Mouse (Mus musculus) left cerebral cortex, postnatal 4 days (tissue): ENCODE measurements around the gene Reg4. TPM values are rescaled to one million over a fixed set of nuclear protein-coding genes. Genes with fewer than 3 reads are reported as not detected.

Experiments used
- DNase-seq: peaks from one replicate; pipeline ENCODE4 v3.0.0-alpha.2; 2022
- intact Hi-C: fragments of 180-260 bp; cut with DNase I; formaldehyde crosslinking; loops from one replicate; pipeline ENCODE4 v1.15.1; 2025
- total RNA-seq, 2 experiments: library from RNA; stranded (reverse); gene quantifications; 2 replicates each; pipeline ENCODE4 v1.2.3; 2021

Reg4 gene
- total RNA-seq, 2 experiments from 2014 or later, result not detected

DNA sequence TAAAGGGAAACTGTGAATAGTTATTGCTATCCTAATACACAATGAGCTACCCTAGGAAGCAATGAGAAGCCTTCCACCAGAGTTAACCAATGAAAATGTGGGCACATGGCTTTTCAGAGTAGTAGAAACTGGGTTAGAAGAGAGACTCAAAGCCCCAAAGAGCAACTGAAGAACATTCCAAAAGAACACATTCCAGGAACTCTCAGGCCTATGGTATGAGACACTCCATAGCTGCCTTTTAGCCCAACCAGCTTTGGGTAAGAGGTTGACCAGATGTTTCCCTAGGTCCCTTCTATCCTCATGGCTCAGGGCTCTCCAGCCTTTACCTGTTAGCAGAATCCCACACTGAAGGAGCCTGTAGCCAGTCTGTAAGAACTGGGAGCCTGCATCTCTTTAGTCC is 11.5 kb downstream of the Reg4 start:
- no peak for DNase-seq
- intact Hi-C loops, result no loop called here

DNA sequence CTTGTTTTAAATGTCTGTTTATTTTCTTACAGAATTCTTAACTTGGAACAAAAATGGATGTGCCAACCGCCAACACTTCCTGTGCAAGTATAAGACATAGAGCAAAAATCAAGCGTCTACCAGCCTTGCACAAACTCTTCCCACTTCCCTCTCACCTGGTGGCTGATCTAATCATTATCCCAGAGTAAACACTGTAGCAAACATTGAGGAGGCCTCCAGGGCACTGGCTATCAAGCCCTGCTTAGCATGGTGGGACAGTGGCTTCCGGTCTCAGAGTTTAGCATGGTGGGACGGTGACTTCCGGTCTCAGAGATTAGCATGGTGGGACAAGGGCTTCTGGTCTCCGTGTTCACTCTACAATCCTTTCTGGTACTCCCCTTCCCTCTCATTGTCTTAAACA is 14.3 kb downstream of the Reg4 start:
- intact Hi-C loops, result no loop called here
- no peak for DNase-seq

DNA sequence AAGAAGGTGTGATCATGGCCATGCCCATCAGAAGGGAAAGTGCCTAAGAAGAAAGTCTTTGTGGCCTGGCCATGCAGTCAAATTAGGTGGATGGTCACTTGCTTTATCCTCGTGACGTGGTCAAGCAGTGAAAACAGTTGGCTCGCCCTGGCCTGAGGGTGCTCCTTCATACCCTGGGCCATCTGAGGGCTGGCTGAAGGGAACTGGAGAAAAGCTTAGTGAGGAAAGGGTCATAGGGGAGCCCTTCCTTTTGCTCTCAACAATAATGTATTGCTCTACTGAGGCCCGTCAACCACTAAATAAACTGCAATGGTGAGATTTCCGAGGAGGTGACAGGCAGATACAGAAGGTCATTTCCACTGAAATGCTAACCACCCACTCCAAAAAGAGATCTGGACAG is 15.3 kb downstream of the Reg4 start:
- no peak for DNase-seq
- intact Hi-C loops, result no loop called here

DNA sequence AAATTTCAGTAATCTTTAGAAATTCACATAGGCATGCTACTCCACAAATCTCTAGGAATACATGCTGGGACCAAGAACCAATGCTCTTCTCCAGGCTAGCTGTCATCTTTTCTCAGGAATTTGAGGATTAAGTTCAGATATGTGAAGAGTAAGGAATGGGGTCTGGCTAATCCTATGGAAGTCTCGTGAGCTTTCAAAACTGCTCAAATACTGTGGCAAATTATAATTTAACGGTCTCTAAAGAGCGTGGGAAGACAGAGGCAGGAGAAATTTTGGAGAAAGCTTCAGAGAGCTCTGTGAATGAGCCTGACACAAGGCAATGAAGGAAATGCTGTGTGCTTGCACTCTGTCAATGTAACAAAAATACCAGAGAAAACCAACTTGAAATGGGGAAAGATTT is 16.2 kb downstream of the Reg4 start:
- intact Hi-C loops, result no loop called here
- no peak for DNase-seq

DNA sequence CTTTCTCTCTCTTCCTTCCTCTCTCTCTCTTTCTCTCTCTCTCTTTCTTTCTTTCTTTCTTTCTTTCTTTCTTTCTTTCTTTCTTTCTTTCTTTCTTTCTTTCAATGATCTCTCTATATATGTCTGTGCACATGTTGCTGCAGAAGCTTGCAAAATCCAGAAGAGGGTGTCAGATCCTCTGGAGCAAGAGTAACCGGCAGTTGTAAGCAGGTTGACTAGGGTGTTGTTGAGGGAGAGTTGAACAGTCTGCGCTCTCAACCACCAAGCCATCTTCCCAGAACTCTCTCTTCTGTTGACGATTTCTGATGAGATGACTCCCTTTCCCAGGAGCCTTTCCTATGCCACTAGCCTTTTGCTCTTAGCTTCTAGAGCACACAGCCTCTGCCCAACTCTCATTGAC is 20.1 kb downstream of the Reg4 start:
- intact Hi-C loops, result no loop called here
- DNase-seq, result no peak

DNA sequence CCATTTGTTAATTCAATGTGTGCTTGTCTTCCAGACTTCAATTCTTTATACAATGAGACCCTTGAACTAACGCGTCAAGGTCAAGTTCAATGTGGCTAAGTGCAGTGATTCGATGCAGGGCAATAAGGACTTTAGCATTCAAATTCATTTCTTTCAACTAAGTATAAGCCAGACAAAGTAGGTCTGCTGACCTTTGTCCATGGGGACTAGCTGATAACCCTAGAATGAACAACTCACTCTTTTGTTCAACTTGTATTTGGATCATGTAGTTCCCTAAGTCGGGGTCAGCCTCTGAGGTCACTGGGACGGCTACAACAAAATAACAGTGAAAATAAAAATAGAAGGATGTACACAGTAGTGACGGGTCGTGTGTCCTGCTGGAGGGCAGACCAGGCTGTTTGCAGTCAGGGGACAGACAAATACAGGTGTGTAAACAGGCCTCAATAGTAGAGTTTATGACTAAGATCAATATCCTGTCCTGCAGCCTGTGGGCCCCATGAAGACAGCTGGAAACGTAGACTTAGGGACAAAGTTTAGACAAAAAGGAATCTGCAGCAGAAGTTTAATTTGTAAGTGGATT is 20.6 kb downstream of the Reg4 start:
- no peak for DNase-seq
- intact Hi-C loops, result no loop called here

DNA sequence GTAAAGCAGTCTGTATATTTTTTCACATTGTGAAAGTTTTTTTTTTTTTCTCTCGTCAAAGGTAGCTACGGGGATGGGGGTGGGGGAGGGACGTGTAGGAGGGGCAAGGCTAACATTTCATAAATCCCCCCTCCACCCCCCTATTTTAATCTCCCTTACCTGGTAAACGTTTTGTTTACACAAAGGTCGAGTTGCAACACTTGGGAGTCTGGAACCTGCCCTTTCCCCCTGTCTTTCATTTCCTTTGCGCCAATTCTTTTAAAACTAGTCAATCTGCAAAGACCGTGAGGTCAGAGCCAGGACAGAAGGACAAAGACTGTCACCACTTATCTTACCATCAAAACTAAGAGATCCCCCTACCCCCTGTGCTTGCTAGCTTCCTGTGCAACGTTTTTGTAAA is 23.9 kb downstream of the Reg4 start:
- DNase-seq, result no peak
- intact Hi-C loops, result no loop called here

DNA sequence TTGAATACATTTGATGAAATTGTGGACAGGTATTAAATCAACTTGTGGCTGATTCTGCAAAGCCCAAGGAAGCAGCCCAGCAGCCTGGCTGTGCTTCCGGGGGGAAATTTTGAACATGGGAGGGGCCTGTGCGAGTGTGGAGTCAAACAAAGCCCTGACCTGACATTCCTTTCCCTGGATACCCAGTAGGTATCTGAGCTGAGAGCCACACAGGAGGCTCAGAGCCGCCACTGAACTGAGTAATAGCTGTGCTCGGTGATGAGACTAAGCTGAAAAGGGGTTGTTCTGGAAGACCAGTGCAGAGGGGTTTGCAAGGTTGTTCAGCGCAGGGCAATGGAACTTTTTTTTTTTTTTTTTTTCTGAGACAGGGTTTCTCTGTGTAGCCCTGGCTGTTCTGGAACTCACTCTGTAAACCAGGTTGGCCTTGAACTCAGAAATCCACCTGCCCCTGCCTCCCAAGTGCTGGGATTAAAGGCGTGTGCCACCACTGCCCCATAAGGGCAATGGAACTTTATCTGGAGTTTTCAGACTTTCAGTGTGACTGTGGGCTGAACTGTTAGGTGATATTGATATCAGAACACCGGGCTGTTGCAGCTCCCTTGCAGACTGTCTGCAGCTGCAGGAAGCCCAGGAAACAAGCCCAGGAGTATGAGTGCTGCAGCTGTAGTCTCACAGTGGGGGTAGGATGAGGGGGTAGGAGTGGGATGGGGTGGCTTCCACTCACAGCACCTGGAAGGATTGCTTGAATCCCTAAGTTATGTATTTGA is 25.2 kb downstream of the Reg4 start:
- no peak for DNase-seq
- intact Hi-C loops, result no loop called here

DNA sequence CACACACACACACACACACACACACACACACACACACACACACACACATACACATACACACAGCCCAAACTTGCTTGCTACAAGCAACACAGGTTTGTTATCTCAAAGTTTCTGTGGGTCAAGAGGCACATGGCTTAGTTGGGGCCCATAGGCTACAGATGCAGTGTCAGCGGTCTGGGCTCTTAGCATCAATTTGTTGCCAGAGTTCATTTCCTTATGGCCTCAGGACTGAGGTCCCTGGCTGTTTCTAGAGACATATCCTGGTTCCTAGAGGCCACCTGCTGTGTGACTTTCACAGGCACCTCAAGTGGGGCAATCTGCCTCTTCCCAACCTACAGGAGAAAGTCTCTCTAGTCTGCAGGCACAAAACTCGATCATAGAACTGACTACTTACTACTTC is 27.4 kb downstream of the Reg4 start:
- DNase-seq, result no peak

DNA sequence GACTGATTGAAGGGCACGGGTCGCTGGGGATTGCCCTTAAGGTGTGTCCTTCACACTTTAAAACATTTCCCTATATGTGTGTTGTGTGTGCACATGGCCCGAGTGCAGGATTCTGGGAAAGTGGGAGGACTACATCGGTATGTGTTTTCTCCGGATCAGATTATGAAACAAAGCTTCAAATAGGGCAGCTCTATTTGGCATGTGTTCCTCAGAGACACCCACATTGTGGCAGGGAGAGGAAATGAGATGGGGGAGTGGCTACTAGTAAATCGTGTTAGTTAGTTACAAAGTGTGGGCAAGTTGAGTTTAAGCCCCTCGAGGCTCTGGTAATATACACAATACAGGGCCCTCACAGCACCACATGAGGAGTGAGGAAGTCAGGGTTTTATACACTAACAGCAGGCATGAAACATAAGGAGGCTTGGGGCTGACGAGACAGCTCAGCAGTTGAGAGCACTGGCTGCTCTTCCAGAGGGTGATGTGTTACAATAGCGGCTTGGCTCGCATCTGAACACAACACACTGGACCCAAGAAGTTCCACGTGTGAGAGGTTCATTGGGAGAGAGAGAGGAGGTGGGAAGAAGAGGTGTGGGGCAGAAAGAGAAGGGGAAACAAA is 28.0 kb downstream of the Reg4 start:
- intact Hi-C loops, result no loop called here
- DNase-seq, result no peak

More for the DNA sequence above, 27.4 kb downstream of the Reg4 start:
- intact Hi-C loops, result no loop called here

DNA sequence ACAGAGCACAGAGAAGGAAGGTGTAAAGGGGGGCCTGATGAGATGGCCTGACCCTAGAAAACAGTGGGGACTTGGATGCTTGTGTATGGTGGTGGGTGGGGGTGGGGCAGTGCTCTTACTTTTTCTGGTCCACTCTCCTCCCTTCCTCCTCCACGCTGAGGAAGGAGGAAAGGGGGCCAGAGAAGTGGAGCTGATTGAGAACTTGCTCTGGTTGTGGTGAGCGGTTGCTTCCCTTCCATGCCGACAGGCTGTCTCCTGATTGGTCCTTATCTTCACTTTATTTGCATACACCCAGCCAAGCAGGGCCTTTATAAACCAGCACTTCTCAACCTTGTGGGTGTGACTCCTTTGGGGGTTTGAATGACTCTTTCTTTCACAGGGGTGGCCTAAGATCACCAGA is 32.1 kb downstream of the Reg4 start:
- DNase-seq, result no peak
- intact Hi-C loops, result no loop called here

DNA sequence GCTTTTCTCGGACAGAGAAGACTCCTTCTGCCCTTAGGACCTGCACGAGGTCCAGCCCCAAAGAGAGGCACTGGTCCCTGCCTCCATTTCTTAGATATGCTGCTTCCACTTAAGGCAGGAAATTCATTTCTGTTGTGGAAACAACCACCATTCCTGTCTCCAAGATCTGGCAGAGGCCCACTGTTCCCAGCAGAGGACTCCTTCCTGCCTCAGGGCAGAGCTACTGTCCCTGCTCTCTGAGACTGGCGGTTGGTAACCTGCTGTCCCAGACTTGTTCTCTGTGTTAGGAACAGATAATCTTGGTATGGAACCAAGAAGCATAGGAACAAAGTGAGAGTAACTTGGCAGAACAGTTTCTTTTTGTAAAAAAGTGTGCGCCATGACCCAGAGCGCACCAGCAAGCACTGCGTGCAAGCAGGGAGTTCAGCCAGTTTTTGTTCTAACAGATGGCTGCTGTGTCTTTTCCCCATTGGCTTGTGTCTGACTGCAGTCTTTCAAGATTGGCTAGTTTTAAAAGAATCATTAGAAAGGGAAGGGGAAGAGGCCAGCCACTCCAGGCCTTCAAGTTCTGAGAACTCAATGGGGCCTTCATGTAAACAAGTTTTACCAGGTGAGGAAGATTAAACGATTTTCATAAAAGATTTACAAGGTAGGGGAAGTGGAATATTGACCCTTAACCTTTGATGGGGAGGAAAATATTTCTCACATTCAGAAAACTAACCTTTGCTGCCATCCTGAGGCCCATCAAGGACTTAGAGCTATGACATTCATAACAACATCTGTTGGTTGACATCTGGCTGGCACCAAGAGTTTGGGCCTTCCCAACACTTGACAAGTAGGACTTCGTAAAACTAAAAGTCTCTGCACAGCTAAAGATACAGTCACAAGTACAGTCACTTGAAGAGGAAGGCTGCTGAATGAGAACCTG is 33.0 kb downstream of the Reg4 start:
- intact Hi-C loops, result no loop called here
- DNase-seq, result peak; percentile 12

DNA sequence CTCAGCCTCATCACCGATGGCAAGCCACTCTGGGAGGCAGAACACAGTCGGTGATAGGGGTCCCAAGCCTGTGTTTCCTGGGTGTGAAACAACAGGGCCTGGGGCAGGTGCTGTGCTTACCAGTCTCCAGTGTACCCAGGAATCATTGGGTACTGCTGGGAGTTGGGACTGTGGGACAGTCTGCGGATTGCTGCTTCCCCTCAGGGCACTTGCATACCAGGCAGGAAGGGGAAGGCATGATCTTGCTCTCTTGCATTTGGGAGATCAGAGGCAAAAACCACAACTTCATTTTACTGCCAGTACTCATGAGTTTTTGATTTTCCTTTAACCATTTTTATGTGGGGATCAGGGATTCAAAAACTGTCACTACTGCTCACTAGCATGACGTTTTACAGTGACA is 36.8 kb downstream of the Reg4 start:
- intact Hi-C loops, result no loop called here
- no peak for DNase-seq

DNA sequence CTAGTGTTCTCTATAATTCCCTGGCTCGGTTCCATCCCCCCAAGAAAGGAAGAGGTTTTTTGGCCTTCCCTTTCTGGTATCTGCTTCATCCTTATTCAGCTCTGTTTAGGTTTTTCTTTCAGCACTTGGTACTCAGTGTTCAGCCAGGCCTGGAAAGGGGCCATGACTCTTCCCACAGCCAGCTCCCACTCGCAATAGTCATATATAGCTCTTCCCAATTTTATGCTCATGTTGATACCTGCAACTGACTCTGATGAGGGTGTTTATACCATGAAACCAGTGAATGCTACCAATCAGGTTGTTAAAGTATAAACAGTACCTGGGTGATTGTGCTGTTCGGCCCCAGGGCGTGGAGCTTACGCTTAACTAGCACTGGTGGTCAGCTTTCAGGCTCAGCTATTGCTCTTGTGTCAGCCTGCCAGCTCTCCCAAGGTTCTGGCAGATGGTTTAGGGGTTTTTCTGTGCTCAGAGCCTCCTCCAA is 37.4 kb downstream of the Reg4 start:
- intact Hi-C loops, result no loop called here
- peak; percentile 53 for DNase-seq

DNA sequence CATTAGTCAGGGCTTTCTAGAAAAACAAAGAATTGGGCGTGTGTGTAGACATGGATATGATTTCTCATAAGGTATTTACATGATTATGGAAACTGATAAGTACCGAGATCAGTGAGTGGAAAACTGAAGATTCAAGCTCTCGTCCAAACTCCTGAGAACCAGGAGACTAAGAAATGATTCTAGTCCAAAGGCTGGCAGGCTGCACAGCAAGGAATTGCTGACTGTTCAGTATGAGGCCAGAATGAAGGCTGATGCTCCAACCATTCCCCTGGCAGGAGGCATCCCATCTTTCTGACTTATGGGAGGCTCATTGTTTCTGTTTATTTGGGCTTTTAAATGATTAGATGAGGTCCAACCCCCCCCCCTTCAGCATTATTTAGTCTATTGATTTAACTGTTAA is 38.6 kb downstream of the Reg4 start:
- intact Hi-C loops, result no loop called here
- DNase-seq, result no peak

DNA sequence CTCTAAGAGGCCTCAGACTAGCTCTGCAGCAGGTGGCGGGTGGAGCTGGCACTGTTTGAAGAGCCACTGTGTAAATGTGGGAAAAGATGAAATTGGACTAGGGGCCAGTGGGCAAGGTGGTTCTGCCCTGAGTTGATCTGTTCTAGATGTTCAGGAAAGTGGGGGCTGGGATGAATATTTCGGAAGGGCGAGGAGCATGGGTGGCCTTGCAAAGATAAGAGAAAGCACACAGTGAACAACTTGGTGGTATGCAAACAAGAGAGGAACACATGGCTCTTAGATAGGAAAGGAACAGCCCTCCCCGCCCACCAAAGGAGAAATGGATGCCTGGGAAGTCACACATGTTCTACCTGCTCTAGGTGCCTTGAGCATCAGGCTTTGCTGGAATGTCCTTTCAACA is 39.5 kb downstream of the Reg4 start:
- DNase-seq, result no peak
- intact Hi-C loops, result no loop called here

DNA sequence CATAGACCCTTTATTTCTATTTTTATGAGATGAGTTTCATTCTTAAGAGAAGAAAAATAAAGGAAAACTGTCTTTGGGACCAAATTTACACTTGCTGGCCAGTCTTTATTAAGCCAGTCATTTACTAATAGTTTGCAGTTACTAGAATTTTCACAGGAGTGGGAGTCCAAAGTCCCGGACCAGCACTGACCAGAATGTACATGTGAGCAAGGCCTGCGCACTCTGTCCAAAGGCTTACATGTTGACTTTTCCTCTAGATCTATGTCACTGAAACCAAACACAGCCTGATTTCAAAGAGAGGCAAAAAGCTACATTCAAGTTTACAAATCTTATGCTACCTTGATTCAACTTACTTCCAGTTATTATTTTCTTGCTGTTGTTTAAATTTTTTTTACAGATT is 40.2 kb downstream of the Reg4 start:
- intact Hi-C loops, result no loop called here
- DNase-seq, result no peak

DNA sequence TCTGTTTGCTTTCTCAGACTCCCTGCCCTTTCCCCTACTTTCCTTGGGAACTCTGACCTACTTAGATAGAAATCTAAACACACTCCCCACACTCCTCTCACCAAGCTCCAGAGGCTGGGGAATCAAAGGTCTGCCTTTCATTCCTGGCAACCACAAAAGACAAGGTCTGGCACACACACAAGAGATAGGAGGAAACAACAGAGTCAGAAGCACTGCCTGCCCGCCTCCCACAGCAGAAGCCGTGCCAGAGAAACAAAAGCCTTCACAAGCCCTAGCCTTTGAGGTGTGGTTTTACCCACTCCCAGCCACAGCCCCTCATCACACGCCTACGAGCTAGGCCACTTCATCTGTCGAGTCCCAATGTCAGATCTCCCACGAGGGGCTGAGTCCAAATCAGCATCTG is 45.3 kb downstream of the Reg4 start:
- no peak for DNase-seq

DNA sequence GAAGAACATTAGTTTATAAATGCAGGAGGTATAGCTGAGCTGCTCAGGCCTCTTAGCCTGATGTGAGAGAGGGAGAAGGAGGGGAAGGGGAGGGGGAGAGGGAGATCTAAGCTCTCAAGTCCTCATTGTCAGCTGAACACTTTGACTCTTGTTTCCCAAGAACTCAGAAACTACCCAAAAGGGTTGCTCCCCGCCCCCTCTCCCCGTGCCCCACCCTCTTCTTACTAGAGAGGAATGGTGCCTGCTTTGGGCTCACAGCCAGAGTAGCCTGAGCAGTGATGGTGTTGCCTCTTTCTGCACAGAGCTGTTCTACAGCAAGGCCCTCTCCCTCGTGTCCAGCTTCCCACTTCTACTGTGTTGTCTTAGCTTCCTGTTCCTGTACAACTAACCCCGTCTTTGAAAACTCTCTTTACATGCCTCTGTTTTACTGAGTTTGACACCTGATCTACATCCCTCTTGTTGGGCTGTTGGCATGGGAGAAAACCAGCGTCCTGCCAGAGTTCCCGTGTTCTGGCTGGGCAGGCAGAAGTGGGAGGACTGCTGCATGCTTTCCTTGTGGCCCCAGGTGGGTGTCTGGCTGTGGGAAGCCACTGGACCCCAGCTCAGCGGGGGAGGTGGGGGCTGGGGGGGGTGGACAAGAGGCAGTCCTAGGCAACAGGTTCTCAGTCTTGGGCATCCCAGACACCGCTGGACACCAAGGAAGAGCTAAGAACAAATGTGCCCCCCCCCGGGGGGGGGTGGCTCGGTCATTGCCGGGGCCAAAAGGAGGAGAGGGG is 51.9 kb downstream of the Reg4 start:
- intact Hi-C loops, result no loop called here
- DNase-seq, result no peak

More for the DNA sequence above, 45.3 kb downstream of the Reg4 start:
- intact Hi-C loops, result no loop called here

DNA sequence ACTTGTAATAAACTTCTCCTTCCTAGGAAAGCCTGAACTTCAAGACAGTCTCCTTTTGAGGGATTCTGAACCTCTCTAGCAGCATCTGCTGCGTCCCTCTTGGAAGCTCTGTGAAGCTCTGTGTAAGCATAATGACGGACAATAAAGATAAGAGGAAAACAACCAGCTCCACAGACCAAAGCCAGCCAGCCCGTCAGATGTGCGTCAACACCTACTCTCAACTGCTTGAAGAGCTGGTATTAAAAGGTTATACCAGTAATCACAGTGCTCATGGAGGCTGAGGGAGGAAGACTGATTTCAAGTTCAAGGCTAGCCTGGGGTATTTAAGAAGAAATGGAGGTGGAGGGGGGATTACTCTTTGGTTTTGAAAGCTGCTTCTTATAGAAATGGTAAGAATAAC is 57.7 kb downstream of the Reg4 start:
- intact Hi-C loops, result no loop called here
- DNase-seq, result no peak
